Mouse (Mus musculus): ENCODE data around the gene Nedd4. TPM values are rescaled to one million over a fixed set of nuclear protein-coding genes. Genes with fewer than 3 reads are reported as not detected.

The Nedd4 gene
- polyA plus RNA-seq, 1 experiment, result 248 TPM

- no peaks in the 10 kb centered on the region for H3K27me3 ChIP-seq (ENCODE audit: control insufficient read depth, insufficient read depth, low read length)
- H3K27ac ChIP-seq (ENCODE audit: insufficient read depth, low read length), result no peak overlapping the region
- no peaks in the 10 kb centered on the region; the same call in 1 of the 2 replicates for H3K4me1 ChIP-seq (ENCODE audit: control insufficient read depth, insufficient read depth, low read length)
- no peak for DNase-seq
- 32% methylated on average over 10 of the region's 10 CpGs for WGBS
- no peak overlapping the region for H3K4me3 ChIP-seq (replicated peaks; ENCODE audit: insufficient read depth, low read depth, low read length)
- TF ChIP-seq POLR2A (IDR thresholded peaks at IDR 0.05; ENCODE audit: borderline replicate concordance, insufficient read depth, low read length) (no peak), CTCF (IDR thresholded peaks at IDR 0.05; ENCODE audit: borderline replicate concordance, insufficient read depth, low read depth, low read length) (no peak)
These were observed 129.1 kb downstream of the Nedd4 start for GRCm38 (mm10) chr9:72791213-72791582.

GRCm38 (mm10) chr9:72791681-72792080 is 129.5 kb downstream of the Nedd4 start:
- TF ChIP-seq CTCF (IDR thresholded peaks at IDR 0.05; ENCODE audit: borderline replicate concordance, insufficient read depth, low read depth, low read length) (no peak), POLR2A (IDR thresholded peaks at IDR 0.05; ENCODE audit: borderline replicate concordance, insufficient read depth, low read length) (no peak)
- no peak for DNase-seq
- Histone ChIP-seq H3K4me3 (replicated peaks; ENCODE audit: insufficient read depth, low read depth, low read length) (no peak overlapping the region), H3K27ac (ENCODE audit: insufficient read depth, low read length) (no peak overlapping the region), H3K27me3 (ENCODE audit: control insufficient read depth, insufficient read depth, low read length) (no peaks in the 10 kb centered on the region), H3K4me1 (ENCODE audit: control insufficient read depth, insufficient read depth, low read length) (no peaks in the 10 kb centered on the region; the same call in 1 of the 2 replicates)
- WGBS, result 14% methylated on average over 6 of the region's 6 CpGs

- Histone ChIP-seq H3K27me3 (ENCODE audit: control insufficient read depth, insufficient read depth, low read length) (no peaks in the 10 kb centered on the region), H3K4me3 (replicated peaks; ENCODE audit: insufficient read depth, low read depth, low read length) (no peak overlapping the region), H3K27ac (ENCODE audit: insufficient read depth, low read length) (no peak overlapping the region), H3K4me1 (ENCODE audit: control insufficient read depth, insufficient read depth, low read length) (no peaks in the 10 kb centered on the region; the same call in 1 of the 2 replicates)
- TF ChIP-seq CTCF (IDR thresholded peaks at IDR 0.05; ENCODE audit: borderline replicate concordance, insufficient read depth, low read depth, low read length) (no peak), POLR2A (IDR thresholded peaks at IDR 0.05; ENCODE audit: borderline replicate concordance, insufficient read depth, low read length) (no peak)
- 82% methylated on average over 3 of the region's 3 CpGs for WGBS
- no peak for DNase-seq
These were observed 133.1 kb downstream of the Nedd4 start for GRCm38 (mm10) chr9:72795243-72795642.

- no peak for DNase-seq
- Histone ChIP-seq H3K27me3 (ENCODE audit: control insufficient read depth, insufficient read depth, low read length) (no peaks in the 10 kb centered on the region; the same call in 1 of the 2 replicates), H3K4me3 (replicated peaks; ENCODE audit: insufficient read depth, low read depth, low read length) (no peak overlapping the region), H3K4me1 (ENCODE audit: control insufficient read depth, insufficient read depth, low read length) (no peaks in the 10 kb centered on the region), H3K27ac (ENCODE audit: insufficient read depth, low read length) (no peak overlapping the region)
- WGBS, result 48% methylated on average over 9 of the region's 9 CpGs
- TF ChIP-seq POLR2A (IDR thresholded peaks at IDR 0.05; ENCODE audit: borderline replicate concordance, insufficient read depth, low read length) (no peak), CTCF (IDR thresholded peaks at IDR 0.05; ENCODE audit: borderline replicate concordance, insufficient read depth, low read depth, low read length) (no peak)
These were observed 135.0 kb downstream of the Nedd4 start for GRCm38 (mm10) chr9:72797136-72797621.

Other genes starting within 250 kb of the Nedd4 start
- gene Mns1, start 224.3 kb upstream of the Nedd4 start, polyA plus RNA-seq (2012; rRNA removed), result 1.4 and 2.2 TPM in 2 replicates
- gene Tex9, start 170.1 kb upstream of the Nedd4 start, polyA plus RNA-seq (2012; rRNA removed), result 14.0 and 16.6 TPM in 2 replicates
- gene Rfx7, start 130.1 kb upstream of the Nedd4 start, polyA plus RNA-seq (2012; rRNA removed), result 20.2 and 21.4 TPM in 2 replicates
- gene Prtg, start 144.5 kb downstream of the Nedd4 start, polyA plus RNA-seq (2012; rRNA removed), result 0.46 and 0.57 TPM in 2 replicates